In the genomic region with DNA sequence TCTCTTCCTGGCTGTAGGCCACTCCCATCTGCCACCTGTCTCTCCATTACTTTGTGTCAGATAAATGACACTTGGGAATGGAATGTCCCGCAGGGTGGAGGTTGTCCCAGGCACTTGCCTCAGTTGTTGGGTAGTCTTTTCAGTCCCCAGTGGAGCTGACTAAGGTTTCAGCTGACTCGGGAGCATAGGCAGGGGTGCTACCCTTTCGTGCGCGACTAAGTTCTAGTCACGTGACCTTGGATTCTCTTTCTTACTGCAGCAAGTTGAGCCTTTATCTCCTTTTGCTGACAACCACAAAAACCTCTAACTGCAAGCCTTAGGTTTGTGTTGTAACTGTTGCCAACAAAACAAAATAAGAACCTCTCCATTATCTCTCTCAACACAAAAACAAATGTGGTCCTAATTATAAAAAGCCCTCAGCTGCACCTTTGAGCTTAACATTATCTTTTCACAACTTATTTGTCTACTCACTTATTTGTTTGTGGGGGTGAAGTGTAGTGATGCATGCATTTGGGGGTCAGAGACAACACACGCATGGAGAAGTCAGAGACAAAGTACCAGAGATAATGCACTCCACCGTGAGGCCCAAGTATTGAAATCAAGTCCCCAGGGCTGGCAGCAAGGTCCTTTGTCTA, we compare ENCODE assay signal across 8 mouse cellular contexts. TPM values are rescaled to one million over a fixed set of nuclear protein-coding genes. Genes with fewer than 3 reads are reported as not detected.
DNase-seq lines count a peak whose midpoint lies in the region; ATAC-seq lines count a peak whose summit lies in the region.

No protein-coding gene starts in this region.

- H3K4me3 ChIP-seq in heart, embryonic 13.5 days = no peak overlapping the region
- H3K4me3 ChIP-seq in megakaryocyte, embryonic 14.5 days (replicated peaks) = peak overlapping the region; percentile 71

- H3K9me3 ChIP-seq in heart, embryonic 13.5 days = no peaks in the 10 kb centered on the region
- no peaks in the 10 kb centered on the region for H3K9me3 ChIP-seq in megakaryocyte, embryonic 14.5 days

- H3K4me1 ChIP-seq in heart, embryonic 13.5 days = peaks cover 9% of the 10 kb centered on the region
- peaks cover 33% of the 10 kb centered on the region for H3K4me1 ChIP-seq in megakaryocyte, embryonic 14.5 days

- WGBS in heart, embryonic 13.5 days = 52% methylated on average over 8 of the region's 8 CpGs

- H3K27me3 ChIP-seq in heart, embryonic 13.5 days (replicated peaks) = no peaks in the 10 kb centered on the region
- H3K27me3 ChIP-seq in megakaryocyte, embryonic 14.5 days (replicated peaks) = no peaks in the 10 kb centered on the region

- H3K27ac ChIP-seq in heart, embryonic 13.5 days (replicated peaks) = no peak overlapping the region

- no peaks in the 10 kb centered on the region for H3K36me3 ChIP-seq in heart, embryonic 13.5 days
- no peaks in the 10 kb centered on the region for H3K36me3 ChIP-seq in megakaryocyte, embryonic 14.5 days (replicated peaks; ENCODE audit: low read length)

- DNase-seq in heart, postnatal 10 days = no peak
- DNase-seq in CD4-positive, CD25-positive, alpha-beta regulatory T cell, adult 2 months (ENCODE audit: low read depth, low spot score) = peak; percentile 28
- DNase-seq in spleen, postnatal 10 days (ENCODE audit: low spot score in 2 of 2) = no peak
- no peak for DNase-seq in cerebellum, adult 11 months
- DNase-seq in layer of hippocampus, adult 11-12 months (ENCODE audit: low spot score) = no peak

- no peak overlapping the region for H3K9ac ChIP-seq in heart, embryonic 13.5 days

- peak overlapping the region; percentile 7; the same call in 1 of the 2 replicates for H3K4me2 ChIP-seq in heart, embryonic 13.5 days

- ATAC-seq in heart, embryonic 13.5 days (ENCODE audit: extremely low read depth, insufficient number of reproducible peaks, low FRiP score, low TSS enrichment) = no peak
- ATAC-seq in activated CD4-positive, CD25-positive, alpha-beta regulatory T cell, adult 4 months = peak; percentile 44

- intact Hi-C loops in heart, postnatal 10 days (cut with DNase I) = no loop called here

RNA-seq across cellular contexts. Expression of a gene that starts 14.7 kb away (rescaled TPM):
- polyA plus RNA-seq in heart, embryonic 13.5 days (2015; fragmentation: Nextera tagmentation; extraction: Ambion mirVana) = 10.0 and 13.0 TPM in 2 replicates
- total RNA-seq in heart, postnatal 10 days (2021) = 10 to 100 TPM; 15.6 to 16.0 TPM
- 10 to 100 TPM; 11.5 to 15.7 TPM for polyA plus RNA-seq in activated CD4-positive, CD25-positive, alpha-beta regulatory T cell, adult 4 months (2017; shearing (Covaris generic))
- polyA plus RNA-seq in megakaryocyte, embryonic 14.5 days (2012; ENCODE audit: insufficient read depth, low replicate concordance) = 1.0 and 1.4 TPM in 2 replicates

RNA-seq across cellular contexts. Expression of a gene that starts 16.7 kb away (rescaled TPM):
- 20.3 and 20.7 TPM in 2 replicates for polyA plus RNA-seq in heart, embryonic 13.5 days (2015; fragmentation: Nextera tagmentation; extraction: Ambion mirVana)
- total RNA-seq in heart, postnatal 10 days (2021) = 10 to 100 TPM; 54.5 to 54.6 TPM
- polyA plus RNA-seq in activated CD4-positive, CD25-positive, alpha-beta regulatory T cell, adult 4 months (2017; shearing (Covaris generic)) = 1 to 10 TPM; 2.1 to 2.9 TPM
- 88.6 and 107 TPM in 2 replicates for polyA plus RNA-seq in megakaryocyte, embryonic 14.5 days (2012; ENCODE audit: insufficient read depth, low replicate concordance)
